Mouse (Mus musculus) intestine, embryonic 16.5 days (tissue): Measurements from ENCODE around the gene Pole3. TPM values are rescaled to one million over a fixed set of nuclear protein-coding genes. Genes with fewer than 3 reads are reported as not detected.

Experiments
- ATAC-seq: fragments of 200-750 bp; cut with Nextera tagmentation; 2 replicates; pipeline ENCODE4 v1.8.0; 2017; ENCODE audit warnings: moderate TSS enrichment, moderate library complexity
- H3K27ac ChIP-seq: fragments of 300-500 bp; sonication (generic); 2 replicates; pipeline ENCODE4 v1.5.1; 2014; ENCODE audit warnings: mild to moderate bottlenecking, low read length
- H3K27me3 ChIP-seq: fragments of 300-500 bp; sonication (generic); replicated peaks from 2 replicates; pipeline ENCODE4 v1.6.1; 2014; ENCODE audit warnings: low read length, control low read depth, mixed read lengths; ENCODE audit not compliant: control insufficient read depth, insufficient read depth
- H3K36me3 ChIP-seq: fragments of 300-500 bp; sonication (generic); 2 replicates; pipeline ENCODE4 v1.6.1; 2014; ENCODE audit warnings: low read length, control low read depth; ENCODE audit not compliant: control insufficient read depth, insufficient read depth
- H3K4me1 ChIP-seq: fragments of 300-500 bp; sonication (generic); 2 replicates; pipeline ENCODE4 v1.6.1; 2014; ENCODE audit warnings: low read length, control low read depth, mixed read lengths; ENCODE audit not compliant: control insufficient read depth, insufficient read depth
- H3K4me2 ChIP-seq: fragments of 300-500 bp; sonication (generic); 2 replicates; pipeline ENCODE4 v1.6.1; 2014; ENCODE audit warnings: low read depth, low read length, control low read depth
- H3K4me3 ChIP-seq: fragments of 300-500 bp; sonication (generic); 2 replicates; pipeline ENCODE4 v1.5.1; 2014; ENCODE audit warnings: mild to moderate bottlenecking, low read length
- H3K9ac ChIP-seq: fragments of 300-500 bp; sonication (generic); 2 replicates; pipeline ENCODE4 v1.6.1; 2014; ENCODE audit warnings: low read depth, low read length
- H3K9me3 ChIP-seq: fragments of 300-500 bp; sonication (generic); 2 replicates; pipeline ENCODE4 v1.6.1; 2016; ENCODE audit warnings: low read length, control low read depth; ENCODE audit not compliant: control insufficient read depth
- WGBS: fragments of 180-500 bp; shearing (Covaris S2); extraction: QIAGEN DNeasy Blood & Tissue Kit; methylation state at CpG from one replicate; pipeline ENCODE4 v1.1.7; 2014; 5-methylcytosine and 5-hydroxymethylcytosine counted together
- polyA plus RNA-seq: library from polyadenylated mRNA; unstranded; fragments of >200 nt; fragmentation: Nextera tagmentation; extraction: Ambion mirVana; gene quantifications from 2 replicates; pipeline ENCODE4 v1.2.1, GENCODE M21; 2015

The Pole3 gene
- polyA plus RNA-seq, 1 experiment from 2014 or later: 67.5 TPM

DNA sequence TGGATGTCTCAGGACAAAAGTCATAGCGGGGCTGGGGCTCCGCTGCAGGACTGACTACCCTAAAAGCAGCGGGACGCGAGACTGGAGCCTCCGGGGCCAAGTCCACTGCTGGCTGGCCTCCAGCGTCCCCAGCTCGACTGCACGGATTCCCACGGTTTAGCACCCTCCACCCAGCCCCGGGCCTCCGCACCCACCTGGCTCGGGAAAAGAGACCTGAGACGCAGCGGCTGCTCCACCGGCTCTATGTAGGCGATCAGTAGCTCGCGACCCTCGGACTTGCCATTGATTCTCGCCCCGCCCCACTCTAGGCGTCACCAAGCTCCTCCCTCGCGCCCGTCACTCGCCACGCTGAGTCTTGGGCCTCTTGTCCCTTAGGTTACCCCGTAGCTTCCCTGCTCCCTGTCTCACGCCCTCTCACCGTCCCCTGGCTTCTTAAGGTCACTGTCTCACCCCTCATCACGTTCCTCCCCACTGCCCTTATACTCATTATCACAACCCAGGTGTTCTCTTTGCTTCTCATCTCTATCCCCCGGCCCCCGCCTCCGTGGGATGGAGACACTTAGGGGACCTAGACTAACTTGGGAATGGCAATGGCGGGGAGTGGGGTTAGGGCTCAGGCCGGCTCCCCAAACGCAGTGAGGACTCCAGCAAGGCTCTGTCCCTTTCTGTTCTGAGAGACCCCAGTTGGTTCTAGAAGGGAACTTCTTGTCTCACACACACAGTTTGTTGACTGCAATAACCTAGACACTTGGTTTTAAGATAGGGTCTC is 22.7 kb downstream of the Pole3 start:
- Histone ChIP-seq H3K9me3 (no peaks in the 10 kb centered on the region), H3K4me2 (peak overlapping the region; percentile 56), H3K27me3 (no peaks in the 10 kb centered on the region), H3K4me1 (peaks cover 8% of the 10 kb centered on the region), H3K4me3 (peak overlapping the region; percentile 79), H3K36me3 (peaks cover 10% of the 10 kb centered on the region), H3K27ac (peak overlapping the region; percentile 92), H3K9ac (peak overlapping the region; percentile 90)
- 2% methylated on average over 38 of the region's 38 CpGs for WGBS
- peak; percentile 87 for ATAC-seq

GRCm38 (mm10) chr4:62501534-62501933 is 23.3 kb downstream of the Pole3 start:
- H3K4me2 ChIP-seq: peak overlapping the region; percentile 56
- no peaks in the 10 kb centered on the region for H3K9me3 ChIP-seq
- no peak; the same call in 1 of the 2 replicates for ATAC-seq
- peak overlapping the region; percentile 79 for H3K4me3 ChIP-seq
- H3K9ac ChIP-seq: peak overlapping the region; percentile 90
- peaks cover 11% of the 10 kb centered on the region for H3K4me1 ChIP-seq
- H3K27me3 ChIP-seq: no peaks in the 10 kb centered on the region
- peaks cover 10% of the 10 kb centered on the region for H3K36me3 ChIP-seq
- 1% methylated on average over 7 of the region's 7 CpGs for WGBS
- H3K27ac ChIP-seq: peak overlapping the region; percentile 92

GRCm38 (mm10) chr4:62500799-62501198 is 24.1 kb downstream of the Pole3 start:
- no peaks in the 10 kb centered on the region for H3K9me3 ChIP-seq
- peak overlapping the region; percentile 56 for H3K4me2 ChIP-seq
- peak; percentile 58 for ATAC-seq
- no peaks in the 10 kb centered on the region for H3K27me3 ChIP-seq
- no peak overlapping the region for H3K9ac ChIP-seq
- peaks cover 10% of the 10 kb centered on the region for H3K36me3 ChIP-seq
- H3K27ac ChIP-seq: peak overlapping the region; percentile 92
- WGBS: 57% methylated on average over 4 of the region's 4 CpGs
- H3K4me1 ChIP-seq: peaks cover 11% of the 10 kb centered on the region
- H3K4me3 ChIP-seq: peak overlapping the region; percentile 79

GRCm38 (mm10) chr4:62496815-62497214 is 28.1 kb downstream of the Pole3 start:
- Histone ChIP-seq H3K4me1 (peaks cover 8% of the 10 kb centered on the region), H3K4me3 (no peak overlapping the region), H3K9ac (no peak overlapping the region), H3K27ac (0 out of 2 replicates have a peak overlapping the region, but pooled peaks have one; percentile 8), H3K9me3 (no peaks in the 10 kb centered on the region), H3K36me3 (peaks cover 10% of the 10 kb centered on the region), H3K4me2 (no peak overlapping the region), H3K27me3 (no peaks in the 10 kb centered on the region)
- ATAC-seq: peak; percentile 10; the same call in 1 of the 2 replicates
- 54% methylated on average over 8 of the region's 8 CpGs for WGBS

GRCm38 (mm10) chr4:62495946-62496345 is 28.9 kb downstream of the Pole3 start:
- ATAC-seq: no peak
- 68% methylated on average over 8 of the region's 8 CpGs for WGBS
- 0 out of 2 replicates have a peak overlapping the region, but pooled peaks have one; percentile 9 for H3K27ac ChIP-seq

GRCm38 (mm10) chr4:62494230-62494629 is 30.6 kb downstream of the Pole3 start:
- H3K27me3 ChIP-seq: no peaks in the 10 kb centered on the region
- ATAC-seq: no peak
- H3K27ac ChIP-seq: no peak overlapping the region
- H3K4me1 ChIP-seq: 0 out of 2 replicates have a peak, but pooled peaks cover 3% of the 10 kb centered on the region
- no peak overlapping the region for H3K4me3 ChIP-seq
- WGBS: 68% methylated on average over 9 of the region's 9 CpGs
- H3K9ac ChIP-seq: no peak overlapping the region
- peaks cover 3% of the 10 kb centered on the region for H3K36me3 ChIP-seq
- H3K9me3 ChIP-seq: no peaks in the 10 kb centered on the region
- H3K4me2 ChIP-seq: no peak overlapping the region

More at GRCm38 (mm10) chr4:62495946-62496345, 28.9 kb downstream of the Pole3 start:
- no peaks in the 10 kb centered on the region for H3K9me3 ChIP-seq
- H3K9ac ChIP-seq: no peak overlapping the region
- peaks cover 10% of the 10 kb centered on the region for H3K36me3 ChIP-seq
- H3K4me2 ChIP-seq: no peak overlapping the region
- peaks cover 8% of the 10 kb centered on the region for H3K4me1 ChIP-seq
- H3K27me3 ChIP-seq: no peaks in the 10 kb centered on the region
- H3K4me3 ChIP-seq: no peak overlapping the region

GRCm38 (mm10) chr4:62492682-62493081 is 32.2 kb downstream of the Pole3 start:
- Histone ChIP-seq H3K9me3 (no peaks in the 10 kb centered on the region), H3K27me3 (no peaks in the 10 kb centered on the region), H3K9ac (no peak overlapping the region), H3K4me2 (no peak overlapping the region), H3K4me3 (no peak overlapping the region), H3K36me3 (no peaks in the 10 kb centered on the region; the same call in 1 of the 2 replicates), H3K27ac (no peak overlapping the region), H3K4me1 (0 out of 2 replicates have a peak, but pooled peaks cover 3% of the 10 kb centered on the region)
- ATAC-seq: no peak
- 86% methylated on average over 2 of the region's 2 CpGs for WGBS

GRCm38 (mm10) chr4:62487914-62488313 is 37.0 kb downstream of the Pole3 start:
- no peak for ATAC-seq
- WGBS: 77% methylated on average over 2 of the region's 2 CpGs
- no peaks in the 10 kb centered on the region for H3K9me3 ChIP-seq

GRCm38 (mm10) chr4:62487172-62487571 is 37.7 kb downstream of the Pole3 start:
- WGBS: 86% methylated on average over 5 of the region's 5 CpGs
- no peaks in the 10 kb centered on the region for H3K27me3 ChIP-seq
- ATAC-seq: no peak

More at GRCm38 (mm10) chr4:62487914-62488313, 37.0 kb downstream of the Pole3 start:
- H3K4me3 ChIP-seq: no peak overlapping the region
- no peak overlapping the region for H3K9ac ChIP-seq
- no peak overlapping the region for H3K27ac ChIP-seq
- no peak overlapping the region for H3K4me2 ChIP-seq
- peaks cover 3% of the 10 kb centered on the region; the same call in 1 of the 2 replicates for H3K4me1 ChIP-seq
- H3K27me3 ChIP-seq: no peaks in the 10 kb centered on the region
- H3K36me3 ChIP-seq: no peaks in the 10 kb centered on the region

More at GRCm38 (mm10) chr4:62487172-62487571, 37.7 kb downstream of the Pole3 start:
- Histone ChIP-seq H3K9ac (no peak overlapping the region), H3K36me3 (no peaks in the 10 kb centered on the region), H3K4me1 (peaks cover 3% of the 10 kb centered on the region; the same call in 1 of the 2 replicates), H3K4me3 (no peak overlapping the region), H3K4me2 (no peak overlapping the region), H3K27ac (no peak overlapping the region), H3K9me3 (no peaks in the 10 kb centered on the region)
